Mouse (Mus musculus) mesoderm, embryonic 11.5 days (tissue): ENCODE results near the gene Rcc1.
"Not testable (repeated sequence)": the region's sequence is repeated elsewhere in the genome, so short reads cannot be mapped to it uniquely, and the experiment has no call there.

Experiments used
- DNase-seq: peaks from one replicate; pipeline ENCODE4 v3.0.0-alpha.2; 2012; ENCODE audit warnings: low read depth, low spot score

Rcc1 gene

GRCm38 (mm10) chr4:132288840-132289239 lies 64.6 kb downstream of the Rcc1 start:
- not testable (repeated sequence) for DNase-seq
